In the genomic region with DNA sequence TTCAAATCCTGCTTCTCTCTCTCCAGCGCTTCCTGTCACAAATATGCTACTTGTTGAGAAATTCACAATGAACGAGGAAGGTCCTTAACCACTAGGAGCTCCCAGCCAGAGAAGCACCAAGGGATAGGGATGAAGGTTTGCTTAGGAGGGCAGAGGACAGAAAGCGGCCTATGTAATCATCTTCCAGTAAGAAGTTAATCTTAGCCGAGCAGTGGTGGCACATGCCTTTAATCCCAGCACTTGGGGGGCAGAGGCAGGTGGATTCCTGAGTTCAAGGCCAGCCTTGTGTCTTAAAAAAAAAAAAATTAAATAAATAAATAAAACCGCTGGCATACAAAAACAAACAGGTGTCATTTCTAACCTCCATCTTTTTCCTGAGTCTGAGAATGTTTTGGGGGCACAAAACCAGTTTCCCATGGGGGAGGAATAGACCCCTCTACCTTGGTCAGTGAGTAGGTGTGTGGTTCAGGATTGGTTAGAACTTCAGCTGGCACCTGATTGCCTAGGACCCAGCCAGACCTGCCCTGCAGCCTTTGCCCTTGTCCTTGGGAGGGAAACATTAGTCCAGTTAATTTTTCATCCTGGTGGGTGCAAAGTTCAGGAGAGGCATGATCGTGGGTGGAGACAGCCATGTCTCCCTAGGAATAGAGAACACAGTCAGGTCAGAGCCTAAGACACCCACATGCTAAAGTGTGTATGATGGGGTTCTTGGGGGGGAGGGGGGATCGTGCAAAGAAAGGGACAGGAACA, we compare ENCODE assay signal across 15 mouse cellular contexts. TPM values are rescaled to one million over a fixed set of nuclear protein-coding genes. Genes with fewer than 3 reads are reported as not detected.
DNase-seq lines count a peak whose midpoint lies in the region; ATAC-seq and TF ChIP-seq lines count a peak whose summit lies in the region.
"Had no signal": no experiment of that assay in that cellular context is flagged by ENCODE, and none has a peak within 500 bp of the region (broad histone marks: within the 10 kb centered on the region; RNA-seq: fewer than 3 reads in every experiment).

No protein-coding gene starts in this region.

- TF ChIP-seq POLR2A in lung, adult 2 months (IDR thresholded peaks at IDR 0.05; ENCODE audit: borderline replicate concordance, extremely low read depth, low read depth, low read length) = no peak

- DNase-seq in lung, embryonic 14.5 days = no peak
- DNase-seq in lung, adult 2 months = no peak
- DNase-seq in kidney, postnatal 0 days (ENCODE audit: low spot score) = no peak
- no peak for DNase-seq in urinary bladder, postnatal 10 days (ENCODE audit: low spot score)
- DNase-seq in cerebellum, adult 8-10 months = no peak
- DNase-seq in neural tube, embryonic 10.5 days (ENCODE audit: extremely low spot score, low spot score) = no peak
- DNase-seq: adrenal gland, postnatal 14 days; heart, adult 11 months; right cerebral cortex, postnatal 25 days had no signal

- no peaks in the 10 kb centered on the region for H3K36me3 ChIP-seq in lung, embryonic 14.5 days (ENCODE audit: insufficient read depth)
- no peaks in the 10 kb centered on the region for H3K36me3 ChIP-seq in intestine, embryonic 15.5 days
- H3K36me3 ChIP-seq in kidney, postnatal 0 days (ENCODE audit: insufficient read depth, low read length) = no peaks in the 10 kb centered on the region
- H3K36me3 ChIP-seq in liver, embryonic 16.5 days (ENCODE audit: control insufficient read depth, insufficient read depth) = no peaks in the 10 kb centered on the region
- H3K36me3 ChIP-seq: forebrain, embryonic 12.5 days; lung, embryonic 15.5 days; midbrain, embryonic 12.5 days had no signal

- no peak for TF ChIP-seq CTCF in lung, embryonic 14.5 days (IDR thresholded peaks at IDR 0.05; ENCODE audit: low read depth)
- TF ChIP-seq CTCF in lung, adult 2 months (IDR thresholded peaks at IDR 0.05; ENCODE audit: insufficient read depth, low read length) = no peak
- TF ChIP-seq CTCF in kidney, postnatal 0 days (IDR thresholded peaks at IDR 0.05; ENCODE audit: low read depth) = no peak; the same call in 1 of the 2 replicates

- peaks cover 4% of the 10 kb centered on the region; the same call in 1 of the 2 replicates for H3K9me3 ChIP-seq in lung, embryonic 14.5 days (ENCODE audit: low read depth, low read length)
- H3K9me3 ChIP-seq in intestine, embryonic 15.5 days = no peaks in the 10 kb centered on the region
- no peaks in the 10 kb centered on the region for H3K9me3 ChIP-seq in kidney, postnatal 0 days (replicated peaks; ENCODE audit: low read length)
- peaks cover 4% of the 10 kb centered on the region; the same call in 1 of the 2 replicates for H3K9me3 ChIP-seq in liver, embryonic 16.5 days (replicated peaks; ENCODE audit: control insufficient read depth, low read length)
- H3K9me3 ChIP-seq: lung, embryonic 15.5 days had no signal

- peak overlapping the region; percentile 73; the same call in 1 of the 2 replicates for H3K4me2 ChIP-seq in lung, embryonic 14.5 days
- H3K4me2 ChIP-seq in intestine, embryonic 15.5 days (replicated peaks) = peak overlapping the region; percentile 79
- H3K4me2 ChIP-seq in kidney, postnatal 0 days (ENCODE audit: low read length) = no peak overlapping the region
- H3K4me2 ChIP-seq in liver, embryonic 16.5 days (ENCODE audit: low read depth, low read length) = peak overlapping the region; percentile 99; the same call in 1 of the 2 replicates

- peaks cover 19% of the 10 kb centered on the region for H3K4me1 ChIP-seq in lung, embryonic 14.5 days (ENCODE audit: insufficient read depth)
- H3K4me1 ChIP-seq in lung, adult 2 months (ENCODE audit: control insufficient read depth, insufficient read depth, low read length) = peaks cover 3% of the 10 kb centered on the region; the same call in 1 of the 2 replicates
- H3K4me1 ChIP-seq in intestine, embryonic 15.5 days (replicated peaks) = peaks cover 27% of the 10 kb centered on the region
- H3K4me1 ChIP-seq in kidney, postnatal 0 days (replicated peaks; ENCODE audit: insufficient read depth, low read length) = peaks cover 23% of the 10 kb centered on the region
- peaks cover 39% of the 10 kb centered on the region for H3K4me1 ChIP-seq in liver, embryonic 16.5 days (ENCODE audit: control insufficient read depth, low read depth, low read length)

- H3K27me3 ChIP-seq in lung, embryonic 14.5 days (ENCODE audit: insufficient read depth, low read length) = no peaks in the 10 kb centered on the region
- H3K27me3 ChIP-seq in intestine, embryonic 15.5 days (replicated peaks) = no peaks in the 10 kb centered on the region
- H3K27me3 ChIP-seq in kidney, postnatal 0 days (ENCODE audit: insufficient read depth, low read length) = no peaks in the 10 kb centered on the region
- H3K27me3 ChIP-seq in liver, embryonic 16.5 days (ENCODE audit: control insufficient read depth, insufficient read depth, low read depth, low read length) = no peaks in the 10 kb centered on the region
- H3K27me3 ChIP-seq: lung, embryonic 15.5 days; midbrain, embryonic 12.5 days had no signal

- WGBS in lung, embryonic 14.5 days = 72% methylated on average over 7 of the region's 7 CpGs
- 87% methylated on average over 7 of the region's 7 CpGs for WGBS in lung, adult 2 months
- 57% methylated on average over 7 of the region's 7 CpGs for WGBS in intestine, embryonic 15.5 days
- 67% methylated on average over 7 of the region's 7 CpGs for whole genome bisulfite sequencing in kidney, postnatal 0 days
- WGBS in liver, embryonic 16.5 days (ENCODE audit: insufficient replicate concordance) = 57% methylated on average over 7 of the region's 7 CpGs

- H3K9ac ChIP-seq in lung, embryonic 14.5 days = no peak overlapping the region
- no peak overlapping the region for H3K9ac ChIP-seq in intestine, embryonic 15.5 days
- no peak overlapping the region for H3K9ac ChIP-seq in kidney, postnatal 0 days (ENCODE audit: low read depth, low read length)
- H3K9ac ChIP-seq in liver, embryonic 16.5 days (ENCODE audit: low read depth, low read length) = no peak overlapping the region
- H3K9ac ChIP-seq: hindbrain, embryonic 14.5 days; midbrain, embryonic 12.5 days had no signal

- no peak overlapping the region for H3K27ac ChIP-seq in lung, embryonic 14.5 days (ENCODE audit: low read depth)
- H3K27ac ChIP-seq in intestine, embryonic 15.5 days = peak overlapping the region; percentile 98
- H3K27ac ChIP-seq in kidney, postnatal 0 days = peak overlapping the region; percentile 98
- peak overlapping the region; percentile 94 for H3K27ac ChIP-seq in liver, embryonic 16.5 days (ENCODE audit: low read length)
- H3K27ac ChIP-seq: hindbrain, embryonic 14.5 days had no signal

- H3K4me3 ChIP-seq in lung, embryonic 14.5 days (ENCODE audit: low read depth, low read length) = no peak overlapping the region
- H3K4me3 ChIP-seq in lung, adult 2 months (replicated peaks; ENCODE audit: extremely low read depth, low read depth, low read length) = no peak overlapping the region
- no peak overlapping the region for H3K4me3 ChIP-seq in intestine, embryonic 15.5 days (replicated peaks)
- H3K4me3 ChIP-seq in kidney, postnatal 0 days (replicated peaks; ENCODE audit: low read depth, low read length) = no peak overlapping the region
- no peak overlapping the region for H3K4me3 ChIP-seq in liver, embryonic 16.5 days (ENCODE audit: low read depth, low read length)

- no peak for ATAC-seq in lung, embryonic 14.5 days (ENCODE audit: insufficient read depth)
- ATAC-seq in intestine, embryonic 15.5 days = peak; percentile 37
- ATAC-seq in kidney, postnatal 0 days (replicated peaks; ENCODE audit: low FRiP score, low read depth) = peak; percentile 29
- ATAC-seq in liver, embryonic 16.5 days (ENCODE audit: low read depth) = peak; percentile 22

RNA-seq across cellular contexts. Expression of gene Smad3, which starts 2.4 kb away (rescaled TPM):
- 16.1 and 16.4 TPM in 2 replicates for polyA plus RNA-seq in lung, embryonic 14.5 days (2014; fragmentation: Nextera tagmentation; extraction: Ambion mirVana)
- polyA plus RNA-seq in lung, adult 2 months (2012; rRNA removed) = 34.6 and 41.0 TPM in 2 replicates
- 14.8 and 15.3 TPM in 2 replicates for polyA plus RNA-seq in intestine, embryonic 15.5 days (2015; fragmentation: Nextera tagmentation; extraction: Ambion mirVana)
- 19.2 and 20.0 TPM in 2 replicates for polyA plus RNA-seq in kidney, postnatal 0 days (2015; fragmentation: Nextera tagmentation; extraction: Ambion mirVana)
- polyA plus RNA-seq in liver, embryonic 16.5 days (2015; fragmentation: Nextera tagmentation; extraction: Ambion mirVana) = 2.7 TPM in 2 replicates
